Mouse (Mus musculus) natural killer cell, adult 2 months (primary cell): ENCODE data around the gene Zfp972.
"Not testable (repeated sequence)": the region's sequence is repeated elsewhere in the genome, so short reads cannot be mapped to it uniquely, and the experiment has no call there.

Experiments used
- DNase-seq, 2 experiments: peaks; one replicate each; pipeline ENCODE4 v3.0.0; 2022; ENCODE audit warnings: low spot score in 2 of 2

The Zfp972 gene

GRCm38 (mm10) chr2:177925563-177926103 lies at the start of gene Zfp972:
Zfp972 (minus strand) TSS chr2:177925613.
- DNase-seq = not testable (repeated sequence)

- not testable (repeated sequence) for DNase-seq
These were observed 49.4 kb upstream of the Zfp972 start for GRCm38 (mm10) chr2:177974814-177975213.

- DNase-seq = peak; percentile 65 to 67
These were observed 31.7 kb upstream of the Zfp972 start, which contains the start of gene Gm14326 for GRCm38 (mm10) chr2:177957145-177957544. Gm14326 (minus strand) TSS chr2:177957297.

- DNase-seq = not testable (repeated sequence)
These were observed 31.3 kb upstream of the Zfp972 start for GRCm38 (mm10) chr2:177956734-177957133.

- not testable (repeated sequence) for DNase-seq
These were observed 22.1 kb downstream of the Zfp972 start for GRCm38 (mm10) chr2:177903276-177903675.

- DNase-seq = not testable (repeated sequence)
These were observed 27.2 kb downstream of the Zfp972 start for GRCm38 (mm10) chr2:177898171-177898570.

- not testable (repeated sequence) for DNase-seq
These were observed 28.3 kb downstream of the Zfp972 start, which contains the start of gene Gm14327 for GRCm38 (mm10) chr2:177897046-177897578. Gm14327 (plus strand) TSS chr2:177897096.

- not testable (repeated sequence) for DNase-seq
These were observed 37.7 kb downstream of the Zfp972 start for GRCm38 (mm10) chr2:177887743-177888142.

GRCm38 (mm10) chr2:177862254-177862653 lies 63.2 kb downstream of the Zfp972 start:
- DNase-seq = not testable (repeated sequence)
